Mouse (Mus musculus) spleen, adult 2 months (tissue): ENCODE results near the gene Cacna1g. TPM values are rescaled to one million over a fixed set of nuclear protein-coding genes. Genes with fewer than 3 reads are reported as not detected.
A peak's percentile ranks its signal among the peaks of the same experiment; 100 is the strongest.

Experiments used
- DNase-seq, 2 experiments: peaks; one replicate each; pipeline versions ENCODE4 v3.0.0 to v3.0.0-alpha.2; 2012 to 2021; ENCODE audit warnings: low spot score in 2 of 2, low read depth in 1 of 2
- H3K27ac ChIP-seq: fragments of 200-500 bp; 2 replicates; pipeline ENCODE4 v1.5.1; 2012; ENCODE audit warnings: low read length, inconsistent platforms; ENCODE audit not compliant: insufficient read depth
- H3K27me3 ChIP-seq: fragments of 200-500 bp; 2 replicates; pipeline ENCODE4 v1.6.1; 2012; ENCODE audit warnings: mild to moderate bottlenecking, moderate library complexity, low read length, inconsistent platforms; ENCODE audit not compliant: control insufficient read depth, insufficient read depth
- H3K36me3 ChIP-seq: fragments of 200-500 bp; 2 replicates; pipeline ENCODE4 v1.6.1; 2012; ENCODE audit warnings: mild to moderate bottlenecking, low read length, inconsistent platforms; ENCODE audit not compliant: control insufficient read depth, insufficient read depth
- H3K4me1 ChIP-seq: fragments of 200-500 bp; 2 replicates; pipeline ENCODE4 v1.6.1; 2011; ENCODE audit warnings: inconsistent platforms; ENCODE audit not compliant: control insufficient read depth, insufficient read depth, insufficient read length
- H3K4me3 ChIP-seq: fragments of 200-500 bp; 2 replicates; pipeline ENCODE4 v1.5.1; 2011; ENCODE audit warnings: mild to moderate bottlenecking, inconsistent platforms; ENCODE audit not compliant: insufficient read depth, insufficient read length; ENCODE audit errors: extremely low read depth
- CTCF ChIP-seq: fragments of 200-500 bp; IDR thresholded peaks from 2 replicates; pipeline ENCODE4 v1.5.1; 2011; ENCODE audit warnings: mild to moderate bottlenecking, inconsistent platforms; ENCODE audit not compliant: insufficient read depth, insufficient read length, insufficient replicate concordance; ENCODE audit errors: extremely low read depth
- POLR2A ChIP-seq: fragments of 200-500 bp; IDR thresholded peaks from 2 replicates; pipeline ENCODE4 v1.6.1; 2011; ENCODE audit warnings: low read depth, low read length, inconsistent platforms
- WGBS: fragments of 180-500 bp; shearing (Covaris S2); methylation state at CpG from one replicate; pipeline ENCODE4 v1.1.7; 2018; 5-methylcytosine and 5-hydroxymethylcytosine counted together
- polyA plus RNA-seq: library from polyadenylated mRNA; depleted of rRNA; stranded (reverse); fragments of >200 nt; gene quantifications from 2 replicates; pipeline ENCODE4 v1.2.3, GENCODE M21; 2012

Gene Cacna1g
- polyA plus RNA-seq, 1 experiment, result 12.0 TPM

- DNase-seq, result no peak
- Histone ChIP-seq H3K36me3 (no peaks in the 10 kb centered on the region), H3K4me3 (peak overlapping the region; percentile 27; the same call in 1 of the 2 replicates), H3K4me1 (peaks cover 14% of the 10 kb centered on the region), H3K27ac (no peak overlapping the region), H3K27me3 (peaks cover 30% of the 10 kb centered on the region)
- WGBS, result 2% methylated on average over 15 of the region's 15 CpGs
- no peak for TF ChIP-seq CTCF
- no peak for TF ChIP-seq POLR2A
These were observed 1.4 kb downstream of the Cacna1g start for GRCm38 (mm10) chr11:94472585-94472915.

GRCm38 (mm10) chr11:94471740-94472584 is 2.0 kb downstream of the Cacna1g start:
- 6% methylated on average over 17 of the region's 17 CpGs for WGBS
- TF ChIP-seq CTCF, result no peak
- TF ChIP-seq POLR2A, result no peak
- Histone ChIP-seq H3K4me3 (no peak overlapping the region), H3K36me3 (no peaks in the 10 kb centered on the region), H3K4me1 (peaks cover 14% of the 10 kb centered on the region), H3K27me3 (peaks cover 30% of the 10 kb centered on the region), H3K27ac (no peak overlapping the region)
- DNase-seq, result no peak

- Histone ChIP-seq H3K36me3 (no peaks in the 10 kb centered on the region), H3K4me1 (peaks cover 14% of the 10 kb centered on the region), H3K27me3 (peaks cover 28% of the 10 kb centered on the region), H3K4me3 (no peak overlapping the region), H3K27ac (no peak overlapping the region)
- DNase-seq, result no peak
- TF ChIP-seq POLR2A (no peak), CTCF (no peak)
- 83% methylated on average over 7 of the region's 7 CpGs for WGBS
These were observed 3.6 kb downstream of the Cacna1g start for GRCm38 (mm10) chr11:94470391-94470790.

- Histone ChIP-seq H3K4me3 (no peak overlapping the region), H3K27ac (no peak overlapping the region), H3K36me3 (no peaks in the 10 kb centered on the region), H3K27me3 (peaks cover 26% of the 10 kb centered on the region), H3K4me1 (peaks cover 14% of the 10 kb centered on the region)
- WGBS, result 47% methylated on average over 9 of the region's 9 CpGs
- TF ChIP-seq CTCF (no peak), POLR2A (no peak)
- DNase-seq, result no peak
These were observed 4.6 kb downstream of the Cacna1g start for GRCm38 (mm10) chr11:94469136-94470064.

GRCm38 (mm10) chr11:94468582-94469064 is 5.4 kb downstream of the Cacna1g start:
- 80% methylated on average over 4 of the region's 4 CpGs for WGBS
- no peaks in the 10 kb centered on the region for H3K36me3 ChIP-seq
- no peak for TF ChIP-seq CTCF
- no peak for TF ChIP-seq POLR2A
- no peak overlapping the region for H3K27ac ChIP-seq
- H3K4me1 ChIP-seq, result peaks cover 11% of the 10 kb centered on the region
- H3K27me3 ChIP-seq, result peaks cover 18% of the 10 kb centered on the region
- no peak overlapping the region for H3K4me3 ChIP-seq
- DNase-seq, result no peak

GRCm38 (mm10) chr11:94466333-94466855 is 7.6 kb downstream of the Cacna1g start:
- H3K36me3 ChIP-seq, result no peaks in the 10 kb centered on the region
- TF ChIP-seq CTCF, result no peak
- TF ChIP-seq POLR2A, result no peak
- no peak for DNase-seq
- no peak overlapping the region for H3K4me3 ChIP-seq
- WGBS, result 91% methylated on average over 17 of the region's 17 CpGs
- H3K4me1 ChIP-seq, result no peaks in the 10 kb centered on the region
- no peak overlapping the region for H3K27ac ChIP-seq
- no peaks in the 10 kb centered on the region for H3K27me3 ChIP-seq
